Mouse (Mus musculus) spleen, adult 2 months (tissue): ENCODE data around the gene Mvb12a. TPM values are rescaled to one million over a fixed set of nuclear protein-coding genes. Genes with fewer than 3 reads are reported as not detected.
A peak's percentile ranks its signal among the peaks of the same experiment; 100 is the strongest.

ENCODE experiments used
- DNase-seq, 2 experiments: peaks; one replicate each; pipeline versions ENCODE4 v3.0.0 to v3.0.0-alpha.2; 2012 to 2021; ENCODE audit warnings: low spot score in 2 of 2, low read depth in 1 of 2
- H3K27ac ChIP-seq: fragments of 200-500 bp; 2 replicates; pipeline ENCODE4 v1.5.1; 2012; ENCODE audit warnings: low read length, inconsistent platforms; ENCODE audit not compliant: insufficient read depth
- H3K27me3 ChIP-seq: fragments of 200-500 bp; 2 replicates; pipeline ENCODE4 v1.6.1; 2012; ENCODE audit warnings: mild to moderate bottlenecking, moderate library complexity, low read length, inconsistent platforms; ENCODE audit not compliant: control insufficient read depth, insufficient read depth
- H3K36me3 ChIP-seq: fragments of 200-500 bp; 2 replicates; pipeline ENCODE4 v1.6.1; 2012; ENCODE audit warnings: mild to moderate bottlenecking, low read length, inconsistent platforms; ENCODE audit not compliant: control insufficient read depth, insufficient read depth
- H3K4me1 ChIP-seq: fragments of 200-500 bp; 2 replicates; pipeline ENCODE4 v1.6.1; 2011; ENCODE audit warnings: inconsistent platforms; ENCODE audit not compliant: control insufficient read depth, insufficient read depth, insufficient read length
- H3K4me3 ChIP-seq: fragments of 200-500 bp; 2 replicates; pipeline ENCODE4 v1.5.1; 2011; ENCODE audit warnings: mild to moderate bottlenecking, inconsistent platforms; ENCODE audit not compliant: insufficient read depth, insufficient read length; ENCODE audit errors: extremely low read depth
- CTCF ChIP-seq: fragments of 200-500 bp; IDR thresholded peaks from 2 replicates; pipeline ENCODE4 v1.5.1; 2011; ENCODE audit warnings: mild to moderate bottlenecking, inconsistent platforms; ENCODE audit not compliant: insufficient read depth, insufficient read length, insufficient replicate concordance; ENCODE audit errors: extremely low read depth
- POLR2A ChIP-seq: fragments of 200-500 bp; IDR thresholded peaks from 2 replicates; pipeline ENCODE4 v1.6.1; 2011; ENCODE audit warnings: low read depth, low read length, inconsistent platforms
- WGBS: fragments of 180-500 bp; shearing (Covaris S2); methylation state at CpG from one replicate; pipeline ENCODE4 v1.1.7; 2018; 5-methylcytosine and 5-hydroxymethylcytosine counted together
- polyA plus RNA-seq: library from polyadenylated mRNA; depleted of rRNA; stranded (reverse); fragments of >200 nt; gene quantifications from 2 replicates; pipeline ENCODE4 v1.2.3, GENCODE M21; 2012

The Mvb12a gene
- polyA plus RNA-seq, 1 experiment = 89.9 TPM

GRCm38 (mm10) chr8:71569366-71570290 lies 26.9 kb downstream of the Mvb12a start:
- peak; percentile 70 to 73 for DNase-seq
- 11% methylated on average over 51 of the region's 51 CpGs for WGBS
- peaks cover 2% of the 10 kb centered on the region; the same call in 1 of the 2 replicates for H3K4me1 ChIP-seq

GRCm38 (mm10) chr8:71570291-71570954 lies 27.7 kb downstream of the Mvb12a start:
- Histone ChIP-seq H3K27me3 (no peaks in the 10 kb centered on the region), H3K4me3 (peak overlapping the region; percentile 58), H3K27ac (peak overlapping the region; percentile 9; the same call in 1 of the 2 replicates), H3K36me3 (no peaks in the 10 kb centered on the region), H3K4me1 (peaks cover 2% of the 10 kb centered on the region; the same call in 1 of the 2 replicates)
- under 1% methylated on average over 41 of the region's 41 CpGs for WGBS
- TF ChIP-seq CTCF (no peak), POLR2A (no peak)
- DNase-seq = peak; percentile 81 to 84

More at GRCm38 (mm10) chr8:71569366-71570290, 26.9 kb downstream of the Mvb12a start:
- TF ChIP-seq CTCF (no peak), POLR2A (no peak)
- H3K36me3 ChIP-seq = no peaks in the 10 kb centered on the region
- peak overlapping the region; percentile 48; the same call in 1 of the 2 replicates for H3K27ac ChIP-seq
- H3K27me3 ChIP-seq = no peaks in the 10 kb centered on the region
- H3K4me3 ChIP-seq = peak overlapping the region; percentile 58

DNA sequence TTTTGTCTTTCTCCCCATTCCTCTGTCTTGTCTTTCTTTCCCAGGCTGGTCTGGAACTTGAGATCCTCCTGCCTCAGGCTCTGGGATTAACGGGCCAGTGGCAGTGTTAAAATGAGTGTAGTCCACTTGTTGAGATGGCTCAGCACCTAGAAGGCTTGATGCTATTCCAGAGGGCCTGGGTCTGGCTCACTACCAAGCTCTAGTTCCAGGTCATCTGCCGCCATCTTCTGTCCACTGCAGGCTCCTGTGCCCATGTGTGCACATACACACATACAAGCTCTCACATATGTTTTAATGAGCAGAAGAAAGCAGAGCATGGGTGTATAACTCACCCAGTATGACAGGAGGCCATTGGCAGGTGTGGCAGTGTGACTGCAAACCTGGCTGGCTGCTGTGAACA lies 29.4 kb downstream of the Mvb12a start:
- Histone ChIP-seq H3K27ac (no peak overlapping the region), H3K4me1 (peaks cover 2% of the 10 kb centered on the region; the same call in 1 of the 2 replicates), H3K27me3 (no peaks in the 10 kb centered on the region), H3K36me3 (no peaks in the 10 kb centered on the region), H3K4me3 (no peak overlapping the region)
- TF ChIP-seq POLR2A (no peak), CTCF (no peak)
- DNase-seq = no peak
- WGBS = 96% methylated on average over 2 of the region's 2 CpGs

DNA sequence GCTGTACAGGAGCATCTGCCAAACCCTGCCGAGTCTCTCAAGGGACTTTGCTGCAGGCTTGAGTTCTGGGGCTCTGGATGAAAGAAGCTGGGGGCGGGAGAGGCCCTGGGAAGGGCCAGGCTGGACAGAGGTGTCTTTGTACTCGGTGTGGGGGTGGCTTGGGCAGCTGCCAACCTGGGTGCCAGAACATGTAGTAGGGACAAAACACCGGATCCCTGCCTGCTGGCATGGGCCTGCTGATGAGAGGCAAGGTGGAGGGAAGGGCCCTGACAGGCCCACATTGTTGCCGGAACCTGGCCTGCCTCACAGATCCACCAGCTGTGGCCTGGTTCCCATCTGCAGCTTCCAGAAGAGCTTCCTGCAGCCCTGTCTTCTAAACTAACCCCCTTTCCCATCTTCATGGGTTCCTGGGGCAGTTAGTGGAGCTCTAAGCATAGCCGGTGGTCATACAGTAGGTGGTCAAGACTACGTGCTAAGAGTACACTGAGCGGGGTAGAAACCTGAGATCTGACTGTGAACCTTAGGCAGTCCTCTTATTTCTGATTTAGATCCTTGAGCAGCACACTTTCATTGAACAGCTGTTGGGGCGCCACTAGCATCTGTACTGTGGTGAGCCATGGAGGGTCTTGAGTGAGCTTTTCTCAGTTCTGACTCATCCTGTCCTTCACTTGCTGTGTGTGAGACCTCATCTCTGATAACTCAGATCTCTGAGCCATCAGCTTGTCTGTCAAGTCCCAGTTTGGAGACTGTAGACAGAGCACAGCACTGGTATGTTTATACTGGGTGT lies 30.3 kb downstream of the Mvb12a start:
- 85% methylated on average over 9 of the region's 9 CpGs for WGBS
- TF ChIP-seq POLR2A (no peak), CTCF (no peak)

DNA sequence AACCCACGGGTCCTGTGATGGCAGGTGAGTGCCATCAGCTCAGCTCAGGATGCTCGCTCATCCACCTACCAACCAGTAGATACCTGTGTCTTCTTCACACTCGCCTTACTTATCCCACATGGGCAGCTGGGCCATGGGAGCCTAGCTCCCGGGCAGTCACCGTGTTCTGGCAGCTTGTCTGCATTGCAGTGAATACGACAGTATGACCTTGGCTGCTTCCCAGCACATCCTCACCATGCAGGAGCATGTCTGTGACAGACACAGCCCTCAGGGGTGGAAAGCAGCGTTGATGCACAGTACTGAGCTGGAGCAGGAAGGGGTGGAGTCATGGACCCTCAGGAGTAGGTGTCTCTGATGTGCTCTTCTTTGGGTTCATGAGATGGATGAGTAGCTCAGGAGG lies 31.7 kb downstream of the Mvb12a start:
- no peaks in the 10 kb centered on the region for H3K27me3 ChIP-seq
- no peak overlapping the region for H3K4me3 ChIP-seq
- peaks cover 2% of the 10 kb centered on the region; the same call in 1 of the 2 replicates for H3K4me1 ChIP-seq
- no peaks in the 10 kb centered on the region for H3K36me3 ChIP-seq
- TF ChIP-seq CTCF (no peak), POLR2A (no peak)
- DNase-seq = no peak
- WGBS = 84% methylated on average over 7 of the region's 7 CpGs
- H3K27ac ChIP-seq = no peak overlapping the region

More for the DNA sequence above, 30.3 kb downstream of the Mvb12a start:
- Histone ChIP-seq H3K27me3 (no peaks in the 10 kb centered on the region), H3K4me3 (no peak overlapping the region), H3K27ac (no peak overlapping the region), H3K36me3 (no peaks in the 10 kb centered on the region), H3K4me1 (peaks cover 2% of the 10 kb centered on the region; the same call in 1 of the 2 replicates)
- DNase-seq = no peak

- Histone ChIP-seq H3K27ac (no peak overlapping the region), H3K36me3 (no peaks in the 10 kb centered on the region), H3K4me1 (no peaks in the 10 kb centered on the region; the same call in 1 of the 2 replicates), H3K4me3 (no peak overlapping the region), H3K27me3 (no peaks in the 10 kb centered on the region)
- WGBS = 86% methylated on average over 1 of the region's 1 CpGs
- DNase-seq = no peak
- no peak for TF ChIP-seq CTCF
- no peak for TF ChIP-seq POLR2A
These were observed 32.3 kb downstream of the Mvb12a start for GRCm38 (mm10) chr8:71575020-71575419.
